In genomic region chr1:40950641-40951040, GRCm38 (mm10) we compare ENCODE assay signal across 18 mouse cellular contexts.
A peak's percentile ranks its signal among the peaks of the same experiment; 100 is the strongest.
DNase-seq lines count a peak whose midpoint lies in the region; TF ChIP-seq lines count a peak whose summit lies in the region.
"Had no signal": no experiment of that assay in that cellular context is flagged by ENCODE, and none has a peak within 500 bp of the region (broad histone marks: within the 10 kb centered on the region; RNA-seq: fewer than 3 reads in every experiment).

No protein-coding gene starts in this region.

- intact Hi-C loops in left cerebral cortex, adult 2 months (cut with DNase I), result no loop called here
- intact Hi-C loops in left cerebral cortex, postnatal 36 days (cut with DNase I), result no loop called here

- no peak overlapping the region for H3K27ac ChIP-seq in left cerebral cortex, adult 2 months
- H3K27ac ChIP-seq: embryonic facial prominence, embryonic 12.5 days; forebrain, embryonic 15.5 days; heart, embryonic 10.5 days; hindbrain, embryonic 12.5 days had no signal

- DNase-seq in left cerebral cortex, adult 18-20 months (ENCODE audit: low spot score in 2 of 2), result peak; percentile 15 to 27
- no peak for DNase-seq in left cerebral cortex, adult 2 months (ENCODE audit: extremely low spot score in 1 of 2, low spot score in 2 of 2)
- peak; percentile 46 to 51 for DNase-seq in right cerebral cortex, adult 2 months (ENCODE audit: low spot score in 2 of 2)
- DNase-seq in right cerebral cortex, postnatal 4 days, result no peak
- peak; percentile 12 to 33 for DNase-seq in left cerebral cortex, postnatal 36 days (ENCODE audit: low spot score in 2 of 2)
- DNase-seq in gastrocnemius, postnatal 10 days, result no peak
- no peak for DNase-seq in kidney, adult 18-20 months
- DNase-seq: adrenal gland, postnatal 10 days; cerebellum, adult 11-12 months; cerebellum, adult 9-10 months; cerebellum, postnatal 25 days; heart, adult 18-20 months; heart, postnatal 10 days; heart, postnatal 4 days had no signal

- no peak for TF ChIP-seq CTCF in left cerebral cortex, adult 2 months (IDR thresholded peaks at IDR 0.05)

- H3K4me3 ChIP-seq in left cerebral cortex, adult 2 months, result no peak overlapping the region
- H3K4me3 ChIP-seq: embryonic facial prominence, embryonic 12.5 days; forebrain, embryonic 15.5 days; heart, embryonic 10.5 days; hindbrain, embryonic 12.5 days had no signal

Comparison
In these comparisons a context has a peak if more than half of its experiments do, and no peak if none do; other contexts are left out.
1. DNase-seq: peak in left cerebral cortex, adult 18-20 months (2 of 2), right cerebral cortex, adult 2 months (2 of 2) and left cerebral cortex, postnatal 36 days (2 of 2); none in left cerebral cortex, adult 2 months (0 of 2), right cerebral cortex, postnatal 4 days (single experiment), gastrocnemius, postnatal 10 days (single experiment) and kidney, adult 18-20 months (single experiment).